Mouse (Mus musculus) heart, postnatal 25 days (tissue): Measurements from ENCODE around the gene Gm2042. TPM values are rescaled to one million over a fixed set of nuclear protein-coding genes. Genes with fewer than 3 reads are reported as not detected.
"Not testable (repeated sequence)": the region's sequence is repeated elsewhere in the genome, so short reads cannot be mapped to it uniquely, and the experiment has no call there.

Experiments
- DNase-seq: peaks from one replicate; pipeline ENCODE4 v3.0.0; 2022; ENCODE audit warnings: low spot score
- intact Hi-C: fragments of 180-260 bp; cut with DNase I; formaldehyde crosslinking; loops from one replicate; pipeline ENCODE4 v1.15.1; 2025
- total RNA-seq, 2 experiments: library from RNA; stranded (reverse); gene quantifications; 2 replicates each; pipeline ENCODE4 v1.2.3; 2021

The Gm2042 gene
- total RNA-seq, result not detected

GRCm38 (mm10) chr12:87953780-87954179 lies at the start of gene Gm2042:
TSS of gene Gm2042 (plus strand) at chr12:87954080.
- DNase-seq, intact Hi-C loops: not testable (repeated sequence)

DNA sequence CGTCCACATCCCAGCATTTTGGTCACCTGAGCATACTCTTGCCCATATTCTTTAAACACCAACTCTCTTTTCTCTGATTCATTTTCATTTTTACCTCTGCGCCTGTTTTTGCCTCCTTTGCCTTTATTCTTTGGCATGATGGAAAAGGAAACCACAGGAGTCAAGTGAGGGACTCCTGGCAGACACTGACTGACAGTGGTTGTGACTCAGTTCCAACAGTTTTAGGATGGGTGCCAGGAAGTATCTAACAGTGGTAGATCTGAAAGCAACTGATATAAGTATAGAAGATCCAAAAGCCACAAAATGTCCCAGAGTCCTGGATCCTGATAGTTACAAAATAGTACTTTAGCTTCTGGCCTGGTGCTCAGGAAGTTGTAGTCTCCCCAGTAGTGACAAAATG lies 34.2 kb upstream of the Gm2042 start, which contains the start of gene Gm2035:
Gene Gm2035, minus strand, starts transcription at position 137 of the 400 bp plus-strand sequence.
- DNase-seq, intact Hi-C loops: not testable (repeated sequence)

DNA sequence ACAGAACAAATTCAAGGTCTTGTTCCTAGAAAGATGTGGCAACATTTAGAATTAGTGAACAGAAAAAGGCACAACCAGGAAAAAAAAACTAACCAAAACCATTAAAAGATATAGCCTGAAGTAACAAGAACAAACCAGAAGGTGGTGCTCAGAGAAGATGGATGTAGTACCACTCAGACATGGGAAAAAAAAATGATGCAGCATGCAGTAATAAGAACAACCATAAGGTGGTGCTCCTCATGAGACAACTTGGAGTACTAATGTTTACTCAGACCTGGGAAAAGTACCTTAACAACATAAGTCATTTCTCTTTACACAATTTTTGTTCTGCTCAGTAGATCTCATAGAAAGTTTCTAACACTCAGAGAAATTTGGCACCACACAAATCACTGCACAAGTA lies 30.1 kb downstream of the Gm2042 start:
- intact Hi-C loops, DNase-seq: not testable (repeated sequence)

- intact Hi-C loops, DNase-seq: not testable (repeated sequence)
These were observed 50.2 kb downstream of the Gm2042 start for GRCm38 (mm10) chr12:88004118-88004517.

Other genes starting within 250 kb of the Gm2042 start
- not detected for gene Gm21319, start 178.3 kb upstream of the Gm2042 start, total RNA-seq
- not detected for gene Gm21936, start 158.6 kb upstream of the Gm2042 start, total RNA-seq
- gene BB287469, start 137.5 kb upstream of the Gm2042 start, total RNA-seq, result not detected
- not detected for gene Gm2001, start 111.7 kb upstream of the Gm2042 start, total RNA-seq
- not detected for gene Gm2016, start 80.0 kb upstream of the Gm2042 start, total RNA-seq
- gene Gm2022, start 58.7 kb upstream of the Gm2042 start, total RNA-seq, result not detected
- gene Gm2035, start 34.2 kb upstream of the Gm2042 start, total RNA-seq, result not detected
- not detected for gene Gm2075, start 57.8 kb downstream of the Gm2042 start, total RNA-seq
- gene Gm6803, start 64.7 kb downstream of the Gm2042 start, total RNA-seq, result not detected
- gene Gm2056, start 72.9 kb downstream of the Gm2042 start, total RNA-seq, result not detected
- not detected for gene Gm16368, start 129.6 kb downstream of the Gm2042 start, total RNA-seq
- gene Gm10436, start 228.0 kb downstream of the Gm2042 start, total RNA-seq, result not detected